Mouse (Mus musculus) adrenal gland, postnatal 4 days (tissue): ENCODE results near the gene Nfya. TPM values are rescaled to one million over a fixed set of nuclear protein-coding genes. Genes with fewer than 3 reads are reported as not detected.
"Not testable (repeated sequence)": the region's sequence is repeated elsewhere in the genome, so short reads cannot be mapped to it uniquely, and the experiment has no call there.

ENCODE experiments used
- DNase-seq, 2 experiments: peaks; one replicate each; pipeline ENCODE4 v3.0.0; 2021 to 2022; ENCODE audit warnings: low spot score in 2 of 2, mixed read lengths in 2 of 2
- total RNA-seq, 2 experiments: library from RNA; stranded (reverse); gene quantifications; 2 replicates each; pipeline ENCODE4 v1.2.3; 2021

Gene Nfya
- total RNA-seq, 2 experiments from 2014 or later: 28.3 to 35.4 TPM

DNA sequence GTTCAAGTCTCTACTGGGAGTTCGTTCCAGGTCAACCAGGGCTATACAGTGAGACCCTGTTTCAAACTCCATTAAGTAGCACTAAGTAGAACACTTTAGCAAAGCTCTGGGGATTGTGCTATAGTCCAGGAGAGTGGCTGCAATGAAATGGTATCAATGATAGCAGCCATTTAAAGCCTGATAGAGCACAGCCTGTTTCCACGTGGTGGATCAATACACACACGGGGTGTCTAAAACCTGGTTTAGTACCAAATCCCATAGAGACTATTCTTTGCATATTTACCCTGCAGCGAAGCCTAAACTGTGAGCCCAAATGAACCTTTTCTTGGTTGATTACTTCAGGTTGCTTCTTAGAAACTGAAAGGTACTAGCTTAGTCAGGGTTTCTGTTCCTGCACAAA is 8.0 kb downstream of the Nfya start:
- DNase-seq: no peak

DNA sequence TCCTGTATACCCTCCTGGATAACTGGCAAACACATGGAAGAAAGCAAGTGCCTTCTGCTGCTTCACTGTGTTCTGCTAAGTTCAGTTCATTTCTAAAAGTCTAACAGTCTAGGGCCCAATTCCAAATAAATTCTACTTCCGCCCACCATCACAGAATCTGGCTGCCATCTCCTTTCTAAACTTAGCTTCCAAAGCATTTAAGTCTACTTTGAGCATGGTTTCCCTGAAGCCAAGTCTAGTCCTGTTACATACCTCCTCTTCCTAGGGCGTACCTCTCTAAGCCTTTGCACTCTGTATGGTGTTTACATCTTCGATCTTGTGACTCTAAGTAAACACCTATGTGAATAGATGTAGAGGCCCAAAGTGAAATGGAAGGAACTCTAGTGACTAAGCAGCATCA is 17.1 kb downstream of the Nfya start:
- no peak for DNase-seq

DNA sequence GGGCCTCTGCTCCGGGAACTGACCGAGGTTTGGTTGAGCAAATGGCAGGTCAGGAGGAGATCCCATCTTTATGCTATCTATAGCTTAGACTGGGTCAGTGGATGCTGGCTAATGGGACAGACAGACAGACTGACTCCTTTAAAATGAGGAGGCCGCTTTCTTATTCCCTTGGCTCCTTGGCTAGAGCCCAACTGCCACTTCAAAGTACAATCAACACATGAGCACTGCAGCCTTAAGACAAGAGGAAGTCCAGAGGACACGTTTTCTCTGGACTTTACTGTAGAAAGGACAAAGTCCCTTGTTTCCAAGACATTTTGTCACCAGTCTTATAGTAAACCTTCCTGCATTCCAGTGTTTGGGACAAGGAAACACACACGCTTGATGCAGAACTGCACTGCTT is 18.3 kb downstream of the Nfya start:
- no peak for DNase-seq

DNA sequence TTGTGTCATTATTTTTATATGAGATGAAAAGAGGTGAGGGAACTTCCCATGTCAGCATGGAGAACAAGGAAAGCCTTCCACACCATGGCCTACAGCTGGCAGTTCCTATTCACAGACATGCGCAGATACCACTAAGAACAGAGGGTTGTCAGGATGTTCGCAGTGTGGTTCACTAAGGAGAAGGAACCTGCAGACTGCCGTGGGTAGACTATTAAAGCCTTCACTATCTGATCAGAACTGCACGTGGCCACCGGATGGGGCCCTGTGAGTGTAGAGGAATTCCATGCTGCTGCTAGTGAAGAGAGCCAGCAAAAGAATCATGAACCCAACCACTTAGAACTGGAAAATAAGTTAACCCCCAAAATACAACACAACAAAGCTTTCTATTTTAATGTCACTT is 20.3 kb downstream of the Nfya start:
- DNase-seq: no peak

DNA sequence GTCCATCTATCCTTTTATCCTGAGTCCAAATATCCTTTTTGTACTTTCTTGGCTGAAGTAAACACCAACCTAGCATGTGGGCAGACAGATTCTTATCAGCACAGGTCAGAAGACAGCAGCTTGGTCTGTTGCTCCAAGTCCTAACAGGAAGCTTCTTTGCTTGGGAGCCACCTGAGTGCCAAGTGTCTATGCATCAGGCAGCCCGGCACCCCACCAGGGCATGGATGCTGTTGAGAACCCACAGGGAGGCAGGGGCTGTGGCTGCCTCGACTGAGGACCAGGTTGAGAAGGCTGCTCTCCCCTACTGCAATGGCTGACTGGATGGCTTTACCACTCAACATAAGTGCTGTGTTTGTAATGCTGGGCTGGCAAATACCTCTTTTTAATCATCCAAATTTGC is 21.0 kb downstream of the Nfya start:
- DNase-seq: no peak

DNA sequence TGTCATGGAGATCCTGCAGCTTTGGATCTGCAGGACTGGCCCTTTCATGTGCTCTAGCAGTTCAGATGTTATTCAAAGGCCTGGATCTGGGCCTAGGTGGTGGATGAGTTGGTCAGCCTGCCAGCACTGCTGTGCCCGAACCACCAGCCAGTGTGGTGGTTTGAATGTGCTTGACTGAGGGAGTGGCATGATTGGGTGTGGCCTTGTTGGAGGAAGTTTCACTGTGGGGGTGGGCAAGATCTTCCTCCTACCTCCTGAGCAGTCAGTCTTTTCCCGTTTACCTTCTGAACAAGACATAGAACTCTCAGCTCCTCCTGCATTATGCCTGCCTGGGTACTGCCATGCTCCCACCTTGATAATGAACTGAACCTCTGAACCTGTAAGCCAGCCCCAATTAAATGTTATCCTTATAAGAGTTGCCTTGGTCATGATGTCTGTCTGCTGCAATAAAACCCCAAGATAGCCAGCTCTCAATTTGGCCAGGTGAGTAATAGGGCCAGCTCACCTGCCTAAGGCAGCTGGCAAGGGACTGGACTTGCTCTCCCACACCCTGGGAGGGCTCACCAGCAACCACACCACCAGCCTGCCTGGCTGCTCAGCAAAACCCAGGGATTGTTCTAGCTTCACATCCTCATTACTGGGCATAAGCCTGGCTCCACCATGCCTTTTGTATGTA is 23.8 kb downstream of the Nfya start:
- no peak for DNase-seq

DNA sequence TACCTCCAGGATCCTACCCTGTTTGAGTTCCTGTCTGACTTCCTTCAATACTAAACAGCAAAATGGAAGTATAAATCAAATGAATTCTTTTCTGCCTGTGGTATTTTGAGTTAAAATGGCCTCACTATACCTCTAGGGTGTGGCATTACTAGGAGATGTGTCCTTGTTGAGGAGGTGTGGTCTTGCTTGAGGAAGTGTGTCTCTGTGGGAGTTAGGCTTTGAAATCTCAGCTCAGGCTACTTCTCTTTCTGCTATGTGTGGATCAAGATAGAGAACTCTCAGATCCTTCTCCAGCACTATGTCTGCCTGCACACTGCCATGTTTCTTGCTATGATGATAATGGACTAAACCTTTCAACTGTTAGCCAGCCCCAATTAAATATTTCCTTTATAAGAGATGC is 30.7 kb downstream of the Nfya start:
- no peak for DNase-seq

DNA sequence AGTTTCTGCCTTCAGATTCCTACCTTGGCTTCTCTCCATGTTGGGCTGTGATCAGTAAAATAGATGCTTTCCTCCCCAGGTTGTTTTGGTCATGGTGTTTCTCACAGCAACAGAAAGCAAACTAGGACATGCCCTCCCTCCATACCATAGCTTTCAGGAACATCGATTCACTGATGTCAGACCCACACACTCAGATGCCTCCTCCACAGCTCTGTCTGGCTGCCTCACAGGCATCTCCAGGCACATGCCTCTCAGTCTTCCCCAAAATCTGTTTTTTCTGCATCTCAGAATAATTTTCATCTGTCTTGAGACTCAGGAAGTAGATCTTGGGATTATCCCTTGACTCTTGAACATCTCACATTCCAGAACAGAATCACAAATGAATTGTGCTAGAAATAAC is 33.6 kb downstream of the Nfya start:
- DNase-seq: no peak

DNA sequence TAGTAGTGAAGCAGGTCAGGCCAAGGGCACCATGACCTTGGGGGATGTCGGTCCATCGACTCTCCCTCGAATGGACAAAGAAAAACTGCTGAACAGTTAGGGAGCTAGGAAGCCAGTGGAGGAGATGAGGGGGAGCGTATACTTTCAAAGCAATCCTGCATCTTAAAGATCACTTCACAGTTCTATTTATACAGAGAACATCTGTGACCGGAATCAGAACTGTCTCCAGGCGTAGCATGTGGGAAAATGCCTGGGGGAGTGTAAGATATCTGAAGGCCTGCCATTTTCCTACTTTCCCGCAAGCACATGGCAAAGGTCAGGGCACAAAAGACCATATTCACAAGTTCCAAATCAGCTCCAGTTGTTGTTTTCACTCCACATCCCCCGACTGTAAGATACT is 36.7 kb downstream of the Nfya start:
- no peak for DNase-seq

DNA sequence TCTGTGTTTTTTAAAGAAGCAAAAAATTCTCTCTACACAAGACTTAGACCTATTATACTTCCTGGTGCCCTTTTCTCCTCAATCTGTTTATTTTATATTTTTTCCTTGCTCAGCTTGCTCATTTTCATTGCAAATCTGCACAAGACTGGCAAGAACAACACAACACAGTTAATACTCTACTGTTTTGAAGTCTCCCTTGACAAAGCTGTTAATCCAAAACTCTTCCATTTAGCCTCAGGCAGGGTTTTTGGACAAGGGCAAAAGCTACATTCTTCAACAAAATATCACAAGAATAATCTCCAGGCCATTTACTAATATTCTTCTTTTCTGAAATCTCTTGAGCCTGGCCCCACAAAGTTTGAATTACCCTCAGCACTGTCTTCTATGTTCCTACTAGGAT is 38.1 kb downstream of the Nfya start:
- DNase-seq: no peak

DNA sequence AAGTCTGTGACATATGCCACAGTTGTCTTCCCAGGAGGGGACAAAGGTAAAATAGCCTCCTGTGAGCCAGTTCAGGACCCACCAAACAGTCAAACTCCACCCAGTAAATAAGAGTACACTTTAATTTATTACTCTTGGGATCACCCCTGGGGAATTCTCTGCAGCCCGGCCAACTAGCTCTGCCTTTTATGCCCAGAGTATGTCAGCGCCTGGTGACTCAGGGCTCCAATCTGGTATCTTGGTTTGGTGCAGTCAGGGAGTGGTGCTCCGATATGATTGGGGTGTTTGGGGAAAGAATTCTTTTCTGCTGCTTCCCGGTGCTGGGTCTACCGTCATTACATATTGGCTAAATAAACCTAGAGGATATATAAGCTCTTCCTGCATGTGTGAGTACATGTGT is 42.9 kb downstream of the Nfya start:
- DNase-seq: no peak

DNA sequence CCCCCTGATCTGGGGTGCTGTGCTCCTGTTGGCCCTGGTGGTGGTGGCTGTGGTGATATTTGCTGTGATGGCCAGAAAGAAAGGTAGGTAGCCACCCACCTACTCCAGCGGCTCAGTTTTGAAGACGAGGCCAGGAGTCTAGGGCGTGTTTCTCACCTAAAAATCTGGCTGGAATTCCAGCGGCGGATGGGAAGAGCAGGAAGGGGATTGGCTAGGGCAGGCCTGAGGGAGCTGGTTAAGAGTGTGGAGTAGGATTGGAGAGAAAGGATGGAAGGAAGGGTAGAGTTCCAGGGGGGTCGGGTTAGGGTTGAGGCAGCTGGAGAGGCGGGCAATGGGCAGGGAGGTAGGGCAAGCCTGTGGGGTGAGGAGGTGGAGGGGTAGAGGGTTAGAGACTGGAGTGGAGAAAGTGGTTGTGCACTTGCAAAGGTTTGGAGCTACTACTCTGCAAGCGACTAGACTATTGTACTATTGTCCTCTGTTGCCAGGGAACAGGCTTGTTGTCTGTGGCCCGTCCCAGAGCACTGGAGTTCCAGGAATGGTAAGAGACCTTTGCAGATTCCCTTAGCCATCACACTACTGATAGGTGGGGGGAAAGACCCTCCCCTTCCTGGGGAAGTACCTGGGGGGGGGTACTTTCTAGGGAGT is 44.1 kb downstream of the Nfya start:
- DNase-seq: no peak

DNA sequence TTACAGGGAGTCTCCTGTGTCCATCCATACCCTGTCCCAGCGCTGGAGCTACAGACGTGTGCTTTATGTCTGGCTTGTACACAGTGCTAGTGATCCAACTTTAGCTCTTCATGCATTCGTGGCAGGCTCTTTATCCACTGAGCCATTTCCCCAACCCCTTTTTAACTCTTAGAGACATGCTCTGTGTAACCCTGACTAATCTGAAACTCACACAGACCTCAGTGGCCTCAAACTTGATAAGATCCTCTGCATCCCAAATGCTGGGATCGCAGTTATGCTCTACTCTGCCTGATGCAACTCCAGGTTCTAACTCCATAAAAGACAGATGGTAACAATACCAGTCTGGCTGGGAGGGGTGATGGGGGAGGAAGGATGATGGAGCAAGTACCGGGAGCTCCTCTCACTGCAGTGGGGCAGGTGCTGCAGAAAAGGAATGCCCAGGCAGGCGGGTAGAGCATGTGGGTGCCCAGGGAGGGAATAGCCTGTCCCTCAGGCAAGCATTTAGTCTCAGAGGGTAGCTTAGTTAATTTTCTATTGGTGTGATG is 46.2 kb downstream of the Nfya start:
- DNase-seq: no peak

DNA sequence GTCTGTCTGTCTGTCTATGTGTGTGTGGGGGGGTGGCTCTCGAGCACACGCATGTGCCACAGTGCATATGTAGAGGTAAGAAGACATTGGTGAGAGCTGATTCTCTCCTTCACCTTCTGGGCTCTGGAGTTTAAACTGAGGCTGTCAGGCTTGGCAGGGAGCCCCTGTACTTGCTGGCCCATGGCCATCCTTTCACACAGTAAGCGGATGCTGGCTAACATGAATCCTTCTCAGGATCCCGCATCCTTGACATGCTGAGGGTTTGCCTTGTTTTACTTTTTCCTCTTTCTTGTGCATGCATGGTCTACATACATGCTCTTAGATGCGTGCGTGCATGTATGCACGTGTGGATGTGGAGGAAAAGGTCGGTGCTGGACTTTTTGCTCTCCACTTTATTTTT is 46.7 kb downstream of the Nfya start:
- DNase-seq: no peak

DNA sequence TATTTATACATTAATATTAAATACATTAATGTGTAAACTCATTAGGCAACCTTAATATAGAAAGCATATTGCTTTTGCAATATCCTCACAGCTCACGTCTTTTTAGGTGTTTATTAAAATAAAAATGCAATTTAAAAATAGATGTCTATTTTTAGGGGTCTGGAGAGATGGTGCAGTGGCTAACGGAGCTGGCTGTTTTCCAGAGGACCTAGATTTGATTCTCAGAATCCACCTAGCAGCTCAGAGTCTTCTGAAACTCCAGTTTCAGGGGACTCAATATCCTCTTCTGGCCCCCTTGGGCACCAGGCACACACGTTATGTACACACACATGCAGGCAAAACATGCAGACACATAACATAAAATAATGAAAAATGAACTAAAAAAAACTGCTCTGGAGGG is 47.4 kb downstream of the Nfya start:
- no peak for DNase-seq

DNA sequence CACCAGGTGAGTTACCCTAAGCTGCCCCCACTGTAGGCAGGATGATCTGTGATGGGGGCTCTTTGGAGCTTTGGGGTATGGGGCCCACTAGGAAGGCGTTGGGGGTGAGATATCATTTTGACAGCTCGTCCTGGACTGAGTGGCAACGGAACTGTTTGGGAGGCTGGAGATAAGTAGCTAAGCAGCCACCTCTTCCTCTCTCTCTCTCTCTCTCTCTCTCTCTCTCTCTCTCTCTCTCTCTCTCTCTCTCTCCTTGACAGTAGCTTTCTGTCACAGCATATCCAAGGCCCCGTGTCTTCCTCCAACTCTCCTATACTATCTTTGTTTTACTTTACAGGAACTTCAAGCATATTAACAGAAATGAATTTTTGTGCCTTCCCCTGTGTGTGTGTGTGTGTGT is 49.2 kb downstream of the Nfya start:
- DNase-seq: no peak

DNA sequence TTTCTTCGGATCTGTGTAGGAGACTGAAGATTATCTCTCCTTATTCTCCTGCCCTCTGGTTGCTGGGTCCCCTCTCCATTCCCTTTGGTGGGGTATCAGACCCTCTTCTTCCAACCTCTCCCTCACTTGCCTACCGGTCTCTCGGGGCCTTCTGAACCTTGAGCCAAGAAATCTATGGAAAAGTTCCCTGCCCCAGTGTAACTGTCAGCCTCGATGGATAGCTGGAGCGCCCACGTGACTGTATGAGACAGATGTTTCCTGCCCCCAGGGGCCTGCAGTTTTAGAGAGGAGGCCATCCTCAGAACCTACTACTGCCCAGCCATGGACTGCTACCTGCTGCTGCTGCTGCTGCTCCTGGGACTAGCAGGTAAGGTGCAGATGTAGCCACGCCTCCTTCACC is 50.1 kb downstream of the Nfya start, which contains the start of gene Treml1:
Gene Treml1, plus strand, starts transcription at position 301 of the 400 bp plus-strand sequence.
- no peak for DNase-seq

DNA sequence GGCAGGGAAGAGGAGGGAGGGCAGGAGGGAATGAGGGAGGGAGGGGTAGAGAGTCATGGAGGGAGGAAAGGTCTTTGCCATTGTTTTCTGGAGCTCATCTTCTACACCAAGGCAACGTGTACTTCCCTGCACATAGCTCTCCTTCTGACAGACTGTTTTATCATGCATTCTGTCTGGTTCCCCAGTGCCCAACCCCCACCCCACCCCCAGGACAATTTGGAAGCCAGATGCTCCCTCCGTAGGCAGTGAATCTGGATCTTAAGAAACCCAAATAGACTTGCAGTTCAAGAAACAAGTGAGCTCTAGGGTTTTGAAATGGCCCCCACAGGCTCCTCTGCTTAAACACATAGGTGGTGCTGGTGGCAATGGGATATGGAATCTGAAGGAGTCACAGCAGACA is 51.8 kb downstream of the Nfya start:
- no peak for DNase-seq

DNA sequence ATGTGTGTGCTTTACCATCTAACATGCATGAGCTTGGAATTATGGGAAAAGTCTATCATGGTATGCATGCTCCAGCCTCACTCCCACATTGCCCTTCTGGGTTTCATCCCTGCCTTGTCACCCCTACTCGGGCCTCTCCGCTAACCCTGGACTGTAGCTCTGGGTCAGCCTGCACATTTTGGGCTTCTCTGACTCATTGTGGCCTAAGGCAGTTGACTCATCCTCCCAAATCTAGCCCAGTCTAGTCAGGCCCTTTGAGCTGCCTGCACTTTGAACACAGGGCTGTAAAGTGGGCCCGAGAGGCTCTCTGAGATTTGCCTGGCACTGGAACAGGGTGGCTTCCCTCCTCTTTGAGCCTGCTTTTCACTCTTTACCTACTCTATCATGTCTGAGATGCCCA is 53.9 kb downstream of the Nfya start:
- DNase-seq: no peak

DNA sequence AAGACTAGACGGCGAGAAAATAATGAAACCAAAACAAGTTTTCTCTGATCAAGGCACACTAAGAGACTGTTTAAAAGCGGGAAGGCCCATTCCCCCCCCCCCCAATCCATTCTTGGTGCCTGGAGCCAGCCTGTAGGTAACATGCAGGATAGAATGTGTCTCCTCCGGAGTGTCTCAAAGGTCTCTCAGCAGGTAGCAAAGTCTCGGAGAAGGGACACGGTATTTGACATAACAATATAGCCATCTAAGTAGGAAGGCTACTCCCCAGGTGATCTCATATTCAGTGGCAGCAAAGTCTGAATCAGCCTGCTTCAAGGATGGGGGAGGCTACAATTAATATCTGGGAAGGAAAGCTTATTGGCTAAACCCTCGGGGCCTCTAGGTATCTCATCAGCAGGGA is 56.7 kb downstream of the Nfya start:
- DNase-seq: not testable (repeated sequence)

DNA sequence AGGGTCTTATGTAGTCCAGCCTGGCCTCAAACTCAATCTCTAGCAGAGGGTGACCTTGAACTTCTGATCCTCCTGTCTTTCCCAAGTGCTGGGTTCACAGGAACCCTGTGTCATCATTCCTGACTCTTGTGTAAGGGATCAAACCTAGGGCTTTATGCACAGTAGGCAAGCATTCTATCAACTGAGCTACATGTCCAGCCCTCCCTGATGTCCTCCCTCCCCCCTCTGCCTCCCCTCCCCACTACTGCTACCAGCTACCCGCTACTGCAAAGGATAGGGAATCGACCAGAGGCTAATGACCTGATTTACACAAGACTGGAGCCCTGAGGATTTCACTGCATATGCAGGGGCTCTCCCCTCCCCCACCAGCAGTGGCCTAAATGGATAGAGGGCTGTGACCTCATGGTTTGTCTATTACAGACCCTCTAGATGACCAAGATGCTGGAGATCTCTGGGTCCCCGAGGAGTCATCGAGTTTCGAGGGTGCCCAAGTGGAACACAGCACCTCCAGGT is 59.0 kb downstream of the Nfya start:
- no peak for DNase-seq

DNA sequence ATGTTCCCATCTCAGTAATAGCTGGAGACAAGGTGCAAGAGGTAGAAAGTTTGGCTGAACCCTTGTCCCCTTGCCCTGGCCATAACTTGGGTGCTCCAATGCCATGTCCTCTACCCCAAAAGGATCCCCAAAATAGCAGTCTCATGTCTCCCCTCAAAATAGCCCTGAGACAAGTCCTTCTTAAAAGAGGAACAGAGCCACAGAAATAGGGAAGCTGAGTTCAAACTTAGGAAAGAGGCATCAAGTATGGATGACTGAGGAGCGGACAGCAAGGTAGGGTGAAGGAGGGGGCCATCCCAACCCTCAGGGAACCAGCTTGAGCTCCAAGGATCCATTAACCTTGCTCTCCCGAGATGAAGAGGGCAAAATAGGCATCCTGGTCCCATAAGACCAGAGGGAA is 62.4 kb downstream of the Nfya start:
- DNase-seq: no peak

DNA sequence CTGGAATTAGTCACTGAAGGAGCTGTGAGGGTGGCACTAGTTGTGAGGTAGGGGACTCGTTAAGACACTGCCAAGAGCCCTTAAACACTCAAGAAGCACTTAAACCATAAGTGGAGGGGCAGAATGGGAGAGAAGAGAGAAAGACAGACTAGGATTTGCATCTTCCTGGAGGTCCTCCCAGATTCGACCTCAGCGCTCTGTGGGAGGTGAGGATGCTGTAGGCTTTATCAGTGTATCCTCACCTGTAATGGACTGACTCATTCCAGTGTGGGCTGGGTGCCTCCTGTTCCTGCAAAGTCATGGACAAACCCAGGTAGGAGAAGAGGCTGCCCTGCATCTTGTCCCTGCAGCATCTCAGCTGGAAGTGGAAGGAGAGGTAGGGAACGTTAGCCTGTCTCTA is 62.9 kb downstream of the Nfya start:
- DNase-seq: no peak
